Mouse (Mus musculus) heart, embryonic 15.5 days (tissue): ENCODE measurements around the gene Gdpgp1. TPM values are rescaled to one million over a fixed set of nuclear protein-coding genes. Genes with fewer than 3 reads are reported as not detected.

Experiments
- ATAC-seq: fragments of 200-750 bp; cut with Nextera tagmentation; replicated peaks from 2 replicates; pipeline ENCODE4 v1.8.0; 2017; ENCODE audit warnings: low read depth, moderate TSS enrichment; ENCODE audit not compliant: insufficient number of reproducible peaks, insufficient read depth, low FRiP score
- H3K27ac ChIP-seq: fragments of 300-500 bp; sonication (generic); 2 replicates; pipeline ENCODE4 v1.5.1; 2015; ENCODE audit warnings: mild to moderate bottlenecking, inconsistent platforms
- H3K27me3 ChIP-seq: fragments of 300-500 bp; sonication (generic); 2 replicates; pipeline ENCODE4 v1.6.1; 2015; ENCODE audit warnings: inconsistent platforms
- H3K36me3 ChIP-seq: fragments of 300-500 bp; sonication (generic); 2 replicates; pipeline ENCODE4 v1.6.1; 2015; ENCODE audit warnings: mild to moderate bottlenecking, inconsistent platforms
- H3K4me1 ChIP-seq: fragments of 300-500 bp; sonication (generic); replicated peaks from 2 replicates; pipeline ENCODE4 v1.6.1; 2015; ENCODE audit warnings: inconsistent platforms
- H3K4me2 ChIP-seq: fragments of 300-500 bp; sonication (generic); 2 replicates; pipeline ENCODE4 v1.6.1; 2015; ENCODE audit warnings: inconsistent platforms, mild to moderate bottlenecking, moderate library complexity
- H3K4me3 ChIP-seq: fragments of 300-500 bp; sonication (generic); 2 replicates; pipeline ENCODE4 v1.5.1; 2015; ENCODE audit warnings: mild to moderate bottlenecking, inconsistent platforms
- H3K9ac ChIP-seq: fragments of 300-500 bp; sonication (generic); 2 replicates; pipeline ENCODE4 v1.6.1; 2015; ENCODE audit warnings: mild to moderate bottlenecking, inconsistent platforms
- H3K9me3 ChIP-seq: fragments of 300-500 bp; sonication (generic); replicated peaks from 2 replicates; pipeline ENCODE4 v1.6.1; 2016; ENCODE audit warnings: inconsistent platforms
- WGBS: fragments of 180-500 bp; shearing (Covaris S2); methylation state at CpG from one replicate; pipeline ENCODE4 v1.1.7; 2015; ENCODE audit warnings: mixed read lengths; 5-methylcytosine and 5-hydroxymethylcytosine counted together
- polyA plus RNA-seq: library from polyadenylated mRNA; unstranded; fragments of >200 nt; fragmentation: Nextera tagmentation; extraction: Ambion mirVana; gene quantifications from 2 replicates; pipeline ENCODE4 v1.2.1, GENCODE M21; 2015

Gdpgp1 gene
- polyA plus RNA-seq, 1 experiment from 2014 or later = 2.7 TPM

GRCm38 (mm10) chr7:80200963-80201539 lies 31.6 kb upstream of the Gdpgp1 start:
- Histone ChIP-seq H3K27me3 (no peaks in the 10 kb centered on the region), H3K27ac (no peak overlapping the region), H3K36me3 (no peaks in the 10 kb centered on the region), H3K9me3 (no peaks in the 10 kb centered on the region), H3K4me1 (peaks cover 63% of the 10 kb centered on the region), H3K4me2 (no peak overlapping the region), H3K4me3 (no peak overlapping the region), H3K9ac (no peak overlapping the region)
- 85% methylated on average over 5 of the region's 5 CpGs for WGBS
- no peak for ATAC-seq

DNA sequence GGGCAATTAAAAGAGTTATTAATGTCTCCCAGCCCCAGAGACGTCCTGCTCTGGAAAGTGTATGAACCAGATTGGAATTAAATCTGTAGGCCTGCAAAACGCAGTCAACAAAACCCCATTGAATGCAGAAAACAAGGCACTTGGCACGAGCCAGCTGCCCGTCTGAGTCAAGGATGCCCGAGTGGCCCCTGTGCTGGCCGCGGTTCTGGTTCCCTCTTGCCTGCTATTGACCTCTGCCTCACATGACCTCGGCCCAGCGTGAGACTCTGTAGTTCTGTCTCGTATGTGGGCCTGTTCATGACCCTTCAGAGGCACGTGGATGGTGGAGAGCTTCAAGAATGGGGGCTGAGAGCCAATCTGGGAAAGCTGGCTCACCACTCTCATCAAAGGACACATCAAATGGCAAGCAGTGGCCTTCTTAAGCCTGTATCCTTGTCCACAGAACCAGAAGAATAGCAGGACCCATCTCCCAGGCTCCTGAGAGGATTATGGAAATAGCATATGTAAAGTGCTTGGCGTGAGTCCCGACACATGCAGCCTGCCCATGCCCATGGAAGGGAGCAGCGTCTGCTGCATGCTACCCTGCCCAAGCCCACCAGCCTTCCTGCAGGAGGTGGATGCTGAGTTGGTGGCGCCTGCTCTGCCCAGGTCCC lies 30.7 kb upstream of the Gdpgp1 start:
- no peaks in the 10 kb centered on the region for H3K36me3 ChIP-seq
- no peaks in the 10 kb centered on the region for H3K27me3 ChIP-seq
- no peak overlapping the region for H3K4me3 ChIP-seq
- no peaks in the 10 kb centered on the region for H3K9me3 ChIP-seq
- no peak overlapping the region for H3K9ac ChIP-seq
- peaks cover 73% of the 10 kb centered on the region for H3K4me1 ChIP-seq
- no peak overlapping the region for H3K4me2 ChIP-seq
- H3K27ac ChIP-seq = no peak overlapping the region
- WGBS = 85% methylated on average over 15 of the region's 15 CpGs
- ATAC-seq = no peak

GRCm38 (mm10) chr7:80202961-80203360 lies 29.7 kb upstream of the Gdpgp1 start:
- WGBS = 74% methylated on average over 5 of the region's 5 CpGs
- Histone ChIP-seq H3K4me1 (peaks cover 74% of the 10 kb centered on the region), H3K4me3 (no peak overlapping the region), H3K27ac (no peak overlapping the region), H3K36me3 (no peaks in the 10 kb centered on the region), H3K4me2 (no peak overlapping the region), H3K9ac (no peak overlapping the region), H3K9me3 (no peaks in the 10 kb centered on the region), H3K27me3 (no peaks in the 10 kb centered on the region)
- ATAC-seq = no peak

DNA sequence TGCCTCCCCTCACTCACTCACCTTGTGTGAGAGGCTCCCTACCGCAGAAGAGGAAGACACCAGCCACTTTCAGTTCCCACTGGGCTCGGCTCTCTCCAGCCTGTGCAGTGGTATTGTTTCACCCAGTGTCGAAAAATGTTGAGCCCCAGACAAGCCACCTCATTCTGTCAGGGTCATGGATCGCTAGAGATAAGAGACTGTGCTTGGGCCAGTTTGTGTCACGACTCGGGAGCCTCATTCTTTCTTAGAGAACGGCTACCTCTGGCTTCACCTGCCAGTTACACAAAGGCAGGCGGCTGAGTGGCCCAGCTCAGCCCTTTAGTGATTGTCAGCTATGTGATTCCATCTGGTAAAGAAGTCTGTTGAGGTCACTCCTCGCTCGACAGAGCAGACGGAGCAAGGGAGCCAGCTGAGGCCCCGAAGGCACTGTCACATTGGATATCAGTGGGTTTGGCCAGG lies 29.0 kb upstream of the Gdpgp1 start:
- Histone ChIP-seq H3K9me3 (no peaks in the 10 kb centered on the region), H3K27ac (no peak overlapping the region), H3K4me3 (no peak overlapping the region), H3K9ac (no peak overlapping the region), H3K4me1 (peaks cover 81% of the 10 kb centered on the region), H3K27me3 (no peaks in the 10 kb centered on the region), H3K36me3 (no peaks in the 10 kb centered on the region), H3K4me2 (peak overlapping the region; percentile 11; the same call in 1 of the 2 replicates)
- WGBS = 53% methylated on average over 12 of the region's 12 CpGs
- no peak for ATAC-seq

- 76% methylated on average over 4 of the region's 4 CpGs for WGBS
- H3K27ac ChIP-seq = no peak overlapping the region
- ATAC-seq = no peak
- H3K9me3 ChIP-seq = no peaks in the 10 kb centered on the region
- H3K4me1 ChIP-seq = peaks cover 82% of the 10 kb centered on the region
- no peaks in the 10 kb centered on the region for H3K27me3 ChIP-seq
- H3K4me2 ChIP-seq = no peak overlapping the region
- H3K4me3 ChIP-seq = no peak overlapping the region
- no peaks in the 10 kb centered on the region for H3K36me3 ChIP-seq
- no peak overlapping the region for H3K9ac ChIP-seq
Observed at GRCm38 (mm10) chr7:80204362-80204761, 28.3 kb upstream of the Gdpgp1 start.

DNA sequence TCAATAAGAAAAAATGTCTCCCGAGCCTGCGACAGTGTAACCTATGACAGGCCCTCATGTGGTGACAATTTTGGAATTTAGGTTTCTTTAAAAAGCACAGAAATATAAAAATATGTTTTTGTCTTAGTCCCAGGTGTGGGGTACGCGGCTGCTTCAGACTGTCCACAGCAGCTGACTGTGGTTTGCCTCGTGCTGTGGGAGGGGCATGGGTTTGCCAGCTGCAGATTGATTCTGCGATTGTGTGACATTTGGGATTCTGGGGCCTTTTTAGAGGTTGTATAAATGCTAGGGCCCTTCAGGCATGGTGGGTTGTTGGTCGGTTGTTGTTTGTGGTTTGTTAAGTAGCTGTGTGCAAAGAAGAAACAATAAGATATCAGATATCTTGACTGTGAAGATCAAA lies 27.7 kb upstream of the Gdpgp1 start:
- Histone ChIP-seq H3K27ac (no peak overlapping the region), H3K27me3 (no peaks in the 10 kb centered on the region), H3K4me2 (no peak overlapping the region), H3K4me1 (peaks cover 82% of the 10 kb centered on the region), H3K9ac (no peak overlapping the region), H3K36me3 (no peaks in the 10 kb centered on the region), H3K9me3 (no peaks in the 10 kb centered on the region), H3K4me3 (no peak overlapping the region)
- 83% methylated on average over 7 of the region's 7 CpGs for WGBS
- no peak for ATAC-seq

GRCm38 (mm10) chr7:80205705-80206589 lies 26.7 kb upstream of the Gdpgp1 start:
- Histone ChIP-seq H3K4me1 (peaks cover 82% of the 10 kb centered on the region), H3K4me3 (no peak overlapping the region), H3K4me2 (no peak overlapping the region), H3K27me3 (no peaks in the 10 kb centered on the region), H3K27ac (0 out of 2 replicates have a peak overlapping the region, but pooled peaks have one; percentile 9), H3K36me3 (no peaks in the 10 kb centered on the region), H3K9ac (no peak overlapping the region), H3K9me3 (no peaks in the 10 kb centered on the region)
- 83% methylated on average over 12 of the region's 12 CpGs for WGBS
- ATAC-seq = no peak

GRCm38 (mm10) chr7:80207314-80207731 lies 25.3 kb upstream of the Gdpgp1 start:
- no peak for ATAC-seq
- H3K4me3 ChIP-seq = no peak overlapping the region
- H3K27me3 ChIP-seq = no peaks in the 10 kb centered on the region
- H3K36me3 ChIP-seq = no peaks in the 10 kb centered on the region
- H3K27ac ChIP-seq = peak overlapping the region; percentile 89
- peaks cover 73% of the 10 kb centered on the region for H3K4me1 ChIP-seq
- no peaks in the 10 kb centered on the region for H3K9me3 ChIP-seq
- H3K4me2 ChIP-seq = peak overlapping the region; percentile 40; the same call in 1 of the 2 replicates
- WGBS = 44% methylated on average over 3 of the region's 3 CpGs
- H3K9ac ChIP-seq = peak overlapping the region; percentile 30; the same call in 1 of the 2 replicates

- WGBS = 48% methylated on average over 18 of the region's 18 CpGs
- Histone ChIP-seq H3K4me1 (peaks cover 66% of the 10 kb centered on the region), H3K27ac (peak overlapping the region; percentile 89), H3K9ac (peak overlapping the region; percentile 34; the same call in 1 of the 2 replicates), H3K9me3 (no peaks in the 10 kb centered on the region), H3K4me3 (no peak overlapping the region), H3K27me3 (no peaks in the 10 kb centered on the region), H3K36me3 (no peaks in the 10 kb centered on the region), H3K4me2 (peak overlapping the region; percentile 40)
- ATAC-seq = peak; percentile 19; the same call in 1 of the 2 replicates
Observed at GRCm38 (mm10) chr7:80208026-80208642, 24.5 kb upstream of the Gdpgp1 start.

GRCm38 (mm10) chr7:80208738-80209430 lies 23.8 kb upstream of the Gdpgp1 start:
- H3K9me3 ChIP-seq = no peaks in the 10 kb centered on the region
- 0 out of 2 replicates have a peak overlapping the region, but pooled peaks have one; percentile 2 for H3K4me3 ChIP-seq
- no peaks in the 10 kb centered on the region for H3K27me3 ChIP-seq
- H3K36me3 ChIP-seq = no peaks in the 10 kb centered on the region
- WGBS = 22% methylated on average over 10 of the region's 10 CpGs
- H3K4me2 ChIP-seq = peak overlapping the region; percentile 40
- no peak overlapping the region for H3K9ac ChIP-seq
- peak; percentile 77 for ATAC-seq
- peak overlapping the region; percentile 89 for H3K27ac ChIP-seq
- peaks cover 63% of the 10 kb centered on the region for H3K4me1 ChIP-seq
